Comparison of ENCODE assay signal across 21 mouse cellular contexts in genomic region chr12:110650241-110650641, GRCm38 (mm10). TPM values are rescaled to one million over a fixed set of nuclear protein-coding genes. Genes with fewer than 3 reads are reported as not detected.
A peak's percentile ranks its signal among the peaks of the same experiment; 100 is the strongest.
DNase-seq lines count a peak whose midpoint lies in the region; TF ChIP-seq lines count a peak whose summit lies in the region.
"Had no signal": no experiment of that assay in that cellular context is flagged by ENCODE, and none has a peak within 500 bp of the region (broad histone marks: within the 10 kb centered on the region; RNA-seq: fewer than 3 reads in every experiment).

No protein-coding gene starts in this region.

- peak overlapping the region; percentile 53; the same call in 1 of the 2 replicates for H3K27ac ChIP-seq in layer of hippocampus, adult 2 months
- H3K27ac ChIP-seq: forebrain, embryonic 15.5 days; limb, embryonic 10.5 days; liver, embryonic 15.5 days had no signal

- peak; percentile 70 for TF ChIP-seq CTCF in layer of hippocampus, adult 2 months (conservative IDR thresholded peaks at IDR 0.05)

- H3K4me3 ChIP-seq in layer of hippocampus, adult 2 months: no peak overlapping the region
- H3K4me3 ChIP-seq: forebrain, embryonic 15.5 days; heart, embryonic 12.5 days; limb, embryonic 10.5 days; liver, embryonic 15.5 days; myocyte had no signal

- DNase-seq in frontal cortex, adult 2 months (ENCODE audit: extremely low spot score in 1 of 2, low spot score in 1 of 2): peak; percentile 46 to 59
- DNase-seq in frontal cortex, postnatal 10 days (ENCODE audit: low spot score in 2 of 2): no peak
- DNase-seq in layer of hippocampus, adult 2 months (ENCODE audit: low spot score in 2 of 2): peak in 1 of 2 experiments; percentile 26
- DNase-seq in layer of hippocampus, adult 9-11 months: no peak
- peak; percentile 49 to 65 for DNase-seq in right cerebral cortex, adult 2 months (ENCODE audit: low spot score in 2 of 2)
- no peak for DNase-seq in right cerebral cortex, postnatal 10 days (ENCODE audit: low spot score in 2 of 2)
- DNase-seq in urinary bladder, adult 18-20 months (ENCODE audit: low spot score in 2 of 2): no peak
- no peak for DNase-seq in cerebellum, postnatal 10 days
- DNase-seq: cerebellum, postnatal 14 days; gastrocnemius, postnatal 25 days; kidney, adult 8-10 months; lung, postnatal 14 days; right cerebral cortex, postnatal 14 days had no signal

RNA-seq across cellular contexts. Expression of gene 1700001K19Rik, which starts 32.2 kb away (rescaled TPM):
- not detected in 2 replicates for polyA plus RNA-seq in frontal cortex, adult 2 months (2012; rRNA removed)
- total RNA-seq in layer of hippocampus, adult 2 months (2021): not detected
- total RNA-seq: adrenal gland, postnatal 4 days; gastrocnemius, postnatal 25 days; hematopoietic stem cell, adult 5-6 weeks had no signal
- polyA plus RNA-seq: heart, embryonic 12.5 days; limb, embryonic 10.5 days; liver, embryonic 15.5 days; thymus, postnatal 0 days had no signal

RNA-seq across cellular contexts. Expression of gene Dync1h1, which starts 49.0 kb away (rescaled TPM):
- 336 and 380 TPM in 2 replicates for polyA plus RNA-seq in frontal cortex, adult 2 months (2012; rRNA removed)
- total RNA-seq in layer of hippocampus, adult 2 months (2021): 100 to 1,000 TPM; 280 to 298 TPM

RNA-seq across cellular contexts. Expression of gene Hsp90aa1, which starts 52.3 kb away (rescaled TPM):
- 470 and 567 TPM in 2 replicates for polyA plus RNA-seq in frontal cortex, adult 2 months (2012; rRNA removed)
- 100 to 1,000 TPM; 921 to 990 TPM for total RNA-seq in layer of hippocampus, adult 2 months (2021)

Comparison
In these comparisons a context has a peak if more than half of its experiments do, and no peak if none do; other contexts are left out.
1. DNase-seq: peak in frontal cortex, adult 2 months (2 of 2) and right cerebral cortex, adult 2 months (2 of 2); none in frontal cortex, postnatal 10 days (0 of 2), layer of hippocampus, adult 9-11 months (single experiment), right cerebral cortex, postnatal 10 days (0 of 2), urinary bladder, adult 18-20 months (0 of 2) and cerebellum, postnatal 10 days (0 of 2).